Mouse (Mus musculus) intestine, postnatal 0 days (tissue): Measurements from ENCODE around the gene Gm17720. TPM values are rescaled to one million over a fixed set of nuclear protein-coding genes. Genes with fewer than 3 reads are reported as not detected.

Experiments
- ATAC-seq: fragments of 200-750 bp; cut with Nextera tagmentation; 2 replicates; pipeline ENCODE4 v1.8.0; 2017; ENCODE audit warnings: mild to moderate bottlenecking, moderate TSS enrichment, moderate library complexity
- H3K27ac ChIP-seq: fragments of 300-500 bp; sonication (generic); 2 replicates; pipeline ENCODE4 v1.5.1; 2014; ENCODE audit warnings: mild to moderate bottlenecking, low read depth, low read length, moderate library complexity
- H3K27me3 ChIP-seq: fragments of 300-500 bp; sonication (generic); replicated peaks from 2 replicates; pipeline ENCODE4 v1.6.1; 2014; ENCODE audit warnings: low read length, mixed read lengths; ENCODE audit not compliant: control insufficient read depth, insufficient read depth
- H3K36me3 ChIP-seq: fragments of 300-500 bp; sonication (generic); 2 replicates; pipeline ENCODE4 v1.6.1; 2014; ENCODE audit warnings: mild to moderate bottlenecking, moderate library complexity; ENCODE audit not compliant: control insufficient read depth, insufficient read depth
- H3K4me1 ChIP-seq: fragments of 300-500 bp; sonication (generic); replicated peaks from 2 replicates; pipeline ENCODE4 v1.6.1; 2014; ENCODE audit warnings: antibody characterized with exemption, low read length, mixed read lengths; ENCODE audit not compliant: control insufficient read depth, insufficient read depth
- H3K4me2 ChIP-seq: fragments of 300-500 bp; sonication (generic); replicated peaks from 2 replicates; pipeline ENCODE4 v1.6.1; 2014; ENCODE audit warnings: low read depth, mild to moderate bottlenecking, moderate library complexity
- H3K4me3 ChIP-seq: fragments of 300-500 bp; sonication (generic); 2 replicates; pipeline ENCODE4 v1.5.1; 2014; ENCODE audit warnings: low read depth, low read length
- H3K9ac ChIP-seq: fragments of 300-500 bp; sonication (generic); 2 replicates; pipeline ENCODE4 v1.6.1; 2014; ENCODE audit warnings: mild to moderate bottlenecking, low read depth, low read length
- H3K9me3 ChIP-seq: fragments of 300-500 bp; sonication (generic); 2 replicates; pipeline ENCODE4 v1.6.1; 2016; ENCODE audit warnings: mixed run types; ENCODE audit not compliant: control insufficient read depth
- CTCF ChIP-seq: sonication (generic); IDR thresholded peaks from 2 replicates; pipeline ENCODE4 v1.5.1; 2016; ENCODE audit warnings: low read depth, mild to moderate bottlenecking, control low read depth, antibody characterized with exemption, moderate library complexity
- WGBS: fragments of 180-500 bp; shearing (Covaris S2); extraction: QIAGEN DNeasy Blood & Tissue Kit; methylation state at CpG from one replicate; pipeline ENCODE4 v1.1.7; 2014; 5-methylcytosine and 5-hydroxymethylcytosine counted together
- polyA plus RNA-seq: library from polyadenylated mRNA; unstranded; fragments of >200 nt; fragmentation: Nextera tagmentation; extraction: Ambion mirVana; gene quantifications from 2 replicates; pipeline ENCODE4 v1.2.1, GENCODE M21; 2015

Gene Gm17720
- polyA plus RNA-seq, 1 experiment from 2014 or later, result not detected

- Histone ChIP-seq H3K27ac (no peak overlapping the region), H3K27me3 (no peaks in the 10 kb centered on the region), H3K4me3 (no peak overlapping the region), H3K4me2 (no peak overlapping the region), H3K36me3 (no peaks in the 10 kb centered on the region), H3K4me1 (no peaks in the 10 kb centered on the region), H3K9me3 (no peaks in the 10 kb centered on the region), H3K9ac (no peak overlapping the region)
- WGBS, result 42% methylated on average over 6 of the region's 6 CpGs
- no peak for ATAC-seq
- TF ChIP-seq CTCF, result peak; percentile 59
Measured at GRCm38 (mm10) chr8:110119715-110120114, 17.2 kb upstream of the Gm17720 start.

- no peaks in the 10 kb centered on the region for H3K4me1 ChIP-seq
- H3K27ac ChIP-seq, result no peak overlapping the region
- ATAC-seq, result no peak
Measured at GRCm38 (mm10) chr8:110101676-110102075, 877 bp downstream of the Gm17720 start.

DNA sequence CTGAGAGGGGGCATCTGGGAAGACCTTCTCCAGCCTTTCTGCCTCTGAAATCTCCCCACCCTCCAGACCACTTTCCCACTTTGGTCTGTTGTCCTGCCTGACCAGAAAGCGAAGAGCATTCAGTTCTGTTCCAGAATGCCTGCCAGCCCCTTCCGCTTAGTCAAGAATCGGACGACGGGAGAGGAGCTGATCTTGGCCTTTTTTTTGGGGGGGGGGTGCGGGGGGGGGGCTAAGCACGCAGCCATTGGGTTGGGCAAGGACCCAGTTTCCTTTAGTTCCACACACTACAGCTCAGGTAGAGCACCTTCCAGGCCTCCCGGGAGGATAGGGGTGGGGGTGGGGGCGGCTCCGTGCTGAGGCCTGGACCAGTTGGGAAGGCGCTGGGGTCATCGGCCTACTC, 1.6 kb downstream of the Gm17720 start, which contains the start of gene Gm21964:
Gene Gm21964 (plus strand): TSS at position 301 of the 400 bp plus-strand sequence.
- Histone ChIP-seq H3K9ac (no peak within 1 kb of the TSS), H3K4me3 (no peak within 1 kb of the TSS), H3K4me1 (no peaks in the 10 kb centered on the region), H3K27me3 (no peaks in the 10 kb centered on the region), H3K9me3 (no peaks in the 10 kb centered on the region), H3K4me2 (no peak within 1 kb of the TSS), H3K36me3 (no peaks in the 10 kb centered on the region), H3K27ac (no peak within 1 kb of the TSS)
- WGBS, result 84% methylated on average over 12 of the region's 12 CpGs
- no peak for ATAC-seq
- no peak for TF ChIP-seq CTCF

More at GRCm38 (mm10) chr8:110101676-110102075, 877 bp downstream of the Gm17720 start:
- TF ChIP-seq CTCF, result no peak
- H3K9me3 ChIP-seq, result no peaks in the 10 kb centered on the region
- H3K9ac ChIP-seq, result no peak overlapping the region
- no peaks in the 10 kb centered on the region for H3K36me3 ChIP-seq
- no peak overlapping the region for H3K4me3 ChIP-seq
- H3K27me3 ChIP-seq, result no peaks in the 10 kb centered on the region
- 87% methylated on average over 15 of the region's 15 CpGs for WGBS
- H3K4me2 ChIP-seq, result no peak overlapping the region

- Histone ChIP-seq H3K9ac (no peak overlapping the region), H3K9me3 (peaks cover 10% of the 10 kb centered on the region; the same call in 1 of the 2 replicates), H3K4me2 (no peak overlapping the region), H3K36me3 (peaks cover 19% of the 10 kb centered on the region), H3K4me3 (no peak overlapping the region), H3K27ac (no peak overlapping the region), H3K4me1 (no peaks in the 10 kb centered on the region), H3K27me3 (no peaks in the 10 kb centered on the region)
- no peak for ATAC-seq
- WGBS, result 53% methylated on average over 1 of the region's 1 CpGs
- no peak for TF ChIP-seq CTCF
Measured at GRCm38 (mm10) chr8:110091869-110092268, 10.7 kb downstream of the Gm17720 start.

DNA sequence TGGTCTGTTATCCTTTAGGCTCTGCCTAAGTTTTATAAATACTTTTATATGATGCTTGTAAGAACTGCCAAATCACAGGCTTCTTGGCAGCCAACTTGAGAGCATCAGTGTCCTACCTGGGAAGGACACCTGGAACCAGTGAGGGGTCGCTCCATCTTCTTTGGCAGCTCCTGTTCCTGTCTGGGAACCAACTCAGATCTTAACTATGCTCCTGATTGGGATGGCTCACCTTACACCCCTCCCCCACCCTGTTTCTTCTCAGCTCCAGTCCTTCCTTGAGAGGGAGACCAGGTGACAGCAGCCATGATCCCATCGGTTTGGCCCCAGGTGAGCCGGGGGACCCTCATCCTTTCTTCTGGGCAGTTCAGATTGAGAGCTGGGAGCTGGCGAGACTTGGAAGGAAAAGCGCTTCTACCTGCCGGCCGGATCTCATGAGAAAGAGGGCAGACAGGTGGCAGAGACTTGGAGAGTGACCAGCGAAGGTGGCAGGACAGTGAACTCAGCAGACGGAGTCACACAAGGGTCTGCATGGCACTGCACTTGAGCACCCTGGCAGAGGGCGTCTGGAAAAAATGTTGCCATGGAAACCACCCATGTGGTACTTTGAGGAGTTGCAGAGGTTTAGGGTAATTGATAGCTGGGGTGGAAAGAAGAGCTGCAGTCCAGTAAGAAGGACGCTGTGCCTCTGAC, 20.0 kb downstream of the Gm17720 start:
- no peaks in the 10 kb centered on the region for H3K27me3 ChIP-seq
- no peak for ATAC-seq
- no peak overlapping the region for H3K9ac ChIP-seq
- H3K36me3 ChIP-seq, result peaks cover 20% of the 10 kb centered on the region
- no peak overlapping the region for H3K27ac ChIP-seq
- 82% methylated on average over 11 of the region's 11 CpGs for WGBS
- no peak overlapping the region for H3K4me3 ChIP-seq
- no peak for TF ChIP-seq CTCF
- H3K4me2 ChIP-seq, result no peak overlapping the region
- no peaks in the 10 kb centered on the region for H3K4me1 ChIP-seq
- no peaks in the 10 kb centered on the region for H3K9me3 ChIP-seq

- peak; percentile 92 for ATAC-seq
- no peaks in the 10 kb centered on the region for H3K27me3 ChIP-seq
Measured at GRCm38 (mm10) chr8:110079282-110080221, 23.0 kb downstream of the Gm17720 start, which contains the start of gene Zfp612. Zfp612 (plus strand) TSS chr8:110079746.

More at GRCm38 (mm10) chr8:110079282-110080221, 23.0 kb downstream of the Gm17720 start, which contains the start of gene Zfp612:
- H3K4me1 ChIP-seq, result no peaks in the 10 kb centered on the region
- H3K4me3 ChIP-seq, result peak within 1 kb of the TSS; percentile 43
- no peak within 1 kb of the TSS for H3K27ac ChIP-seq
- 6% methylated on average over 53 of the region's 54 CpGs for WGBS
- H3K36me3 ChIP-seq, result peaks cover 13% of the 10 kb centered on the region
- no peaks in the 10 kb centered on the region for H3K9me3 ChIP-seq
- no peak for TF ChIP-seq CTCF
- H3K4me2 ChIP-seq, result peak within 1 kb of the TSS; percentile 84
- H3K9ac ChIP-seq, result peak within 1 kb of the TSS; percentile 46; the same call in 1 of the 2 replicates
